Mouse (Mus musculus) ES-CJ7 (cell line): ENCODE results near the gene 1700018B08Rik.

Experiments used
- DNase-seq: peaks from one replicate; pipeline ENCODE4 v3.0.0; 2011; ENCODE audit warnings: low read depth, low spot score

The 1700018B08Rik gene

DNA sequence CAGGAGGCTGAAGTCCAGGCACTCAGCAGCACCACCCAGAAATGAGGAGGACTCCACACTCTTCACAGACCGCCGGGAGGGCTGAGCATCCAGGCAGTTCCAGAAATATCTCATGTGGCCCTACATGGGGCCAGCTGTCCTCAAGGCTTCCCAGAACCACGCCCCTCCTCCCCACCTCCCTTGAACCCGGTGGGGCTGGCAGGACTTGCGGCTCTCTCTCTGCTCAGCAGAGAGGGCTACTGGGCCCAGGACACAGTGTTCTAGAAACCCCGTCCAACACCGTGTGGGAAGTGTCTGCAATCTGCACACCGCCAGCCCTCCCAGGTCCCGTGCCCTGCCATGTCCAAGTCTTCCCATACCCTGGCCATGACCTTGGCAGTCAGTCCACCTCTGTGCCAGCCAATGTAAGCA, 18.8 kb upstream of the 1700018B08Rik start:
- DNase-seq, result no peak

DNA sequence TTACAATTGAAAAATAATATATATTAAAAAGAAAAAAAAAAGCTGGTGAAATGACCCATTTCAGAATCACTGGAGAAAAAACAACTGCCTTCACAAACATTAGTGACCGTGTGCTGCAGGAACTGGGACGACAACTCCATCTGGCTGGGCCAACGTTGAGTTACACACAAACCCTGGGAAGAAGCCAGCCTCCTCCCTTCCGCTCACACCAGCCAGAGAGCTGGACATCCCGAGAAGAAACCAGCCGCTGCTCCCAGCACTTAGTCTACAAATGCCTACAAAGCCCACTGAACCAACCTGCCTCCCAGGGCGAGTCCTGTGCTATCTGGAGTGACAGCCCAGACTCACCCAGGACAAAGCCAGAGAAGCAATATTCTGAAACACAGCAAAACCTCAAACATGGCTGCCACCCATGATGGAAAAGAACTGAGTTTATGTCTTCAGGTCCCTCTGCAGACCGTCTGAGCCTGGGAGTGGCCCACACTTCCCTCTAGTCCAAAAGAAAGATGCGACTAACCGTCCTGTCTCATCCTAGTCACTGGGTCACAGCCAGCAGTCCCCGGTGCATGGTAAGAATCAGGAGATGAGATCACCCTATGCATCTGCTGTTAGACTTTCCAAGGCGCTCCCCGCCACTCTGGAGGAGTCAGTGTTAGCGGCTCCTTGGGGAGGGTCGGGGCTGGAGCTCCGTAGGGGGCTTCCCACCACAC, 17.7 kb upstream of the 1700018B08Rik start:
- no peak for DNase-seq

DNA sequence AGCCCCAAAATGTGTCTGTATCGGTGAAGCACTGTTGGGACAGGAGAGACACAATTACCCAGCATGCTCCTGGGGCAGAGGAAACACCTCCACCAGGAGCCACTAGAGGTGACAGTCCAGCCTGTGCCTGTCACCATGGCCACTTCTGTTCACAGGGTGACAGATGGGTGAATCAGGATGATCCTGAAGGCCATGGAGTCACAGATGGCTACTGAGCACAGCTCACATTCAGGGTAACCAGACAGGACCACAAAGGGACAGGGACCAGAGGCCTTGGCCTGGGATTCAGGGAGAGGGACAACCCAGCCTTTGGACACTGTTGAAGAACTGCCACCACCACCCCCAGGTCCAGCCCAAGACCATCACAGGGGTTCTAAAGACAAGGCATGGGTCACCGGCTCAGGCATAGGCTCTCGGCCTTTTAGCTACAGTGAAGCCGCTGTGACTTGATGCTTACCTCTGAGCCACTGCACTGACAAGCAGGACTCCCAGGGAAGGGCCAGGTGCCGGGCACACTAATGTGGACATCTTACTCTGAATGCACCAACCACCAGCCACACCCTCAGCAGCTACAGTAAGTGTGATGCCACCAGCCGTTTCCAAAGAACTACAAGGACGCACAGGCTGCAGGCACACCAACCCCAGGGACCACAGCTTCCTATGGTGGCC, 16.4 kb upstream of the 1700018B08Rik start:
- DNase-seq, result no peak

- no peak for DNase-seq
Measured at GRCm38 (mm10) chr8:121559801-121560200, 15.7 kb upstream of the 1700018B08Rik start.

GRCm38 (mm10) chr8:121558538-121558937, 14.4 kb upstream of the 1700018B08Rik start:
- peak; percentile 59 for DNase-seq

- no peak for DNase-seq
Measured at GRCm38 (mm10) chr8:121557746-121558145, 13.6 kb upstream of the 1700018B08Rik start.

DNA sequence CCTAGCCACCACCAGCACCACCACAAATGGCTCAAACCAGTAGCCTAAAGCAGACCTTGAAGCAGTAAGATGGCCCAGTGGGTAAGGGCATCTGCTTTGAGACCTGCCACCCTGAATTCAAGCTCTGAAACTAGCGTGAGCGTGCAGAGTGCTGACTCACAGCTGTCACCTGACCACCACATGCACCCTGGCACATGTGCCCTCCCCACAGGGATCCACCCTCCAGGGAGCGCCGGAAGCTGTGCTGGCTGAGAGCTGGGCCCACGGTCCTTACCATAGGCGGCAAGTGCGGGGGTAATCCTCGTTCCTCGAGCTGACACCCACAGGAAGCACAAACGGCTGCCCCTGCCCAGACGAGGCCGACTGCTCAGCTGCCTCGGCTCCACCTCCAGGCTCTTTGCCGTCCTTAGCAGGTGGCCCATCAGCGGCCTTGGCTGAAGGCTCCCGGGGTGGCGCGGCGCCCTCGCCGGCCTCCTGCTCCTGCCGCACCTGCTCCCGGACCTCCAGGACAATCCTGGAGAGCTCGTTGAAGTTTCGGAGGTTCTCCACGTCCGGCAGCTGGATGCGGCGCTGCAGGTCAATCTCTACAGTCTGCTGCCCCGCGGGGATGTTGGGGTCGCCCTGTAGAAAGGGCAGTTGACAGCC, 9.8 kb upstream of the 1700018B08Rik start:
- no peak for DNase-seq

- no peak for DNase-seq
Measured at GRCm38 (mm10) chr8:121552506-121552905, 8.4 kb upstream of the 1700018B08Rik start.

DNA sequence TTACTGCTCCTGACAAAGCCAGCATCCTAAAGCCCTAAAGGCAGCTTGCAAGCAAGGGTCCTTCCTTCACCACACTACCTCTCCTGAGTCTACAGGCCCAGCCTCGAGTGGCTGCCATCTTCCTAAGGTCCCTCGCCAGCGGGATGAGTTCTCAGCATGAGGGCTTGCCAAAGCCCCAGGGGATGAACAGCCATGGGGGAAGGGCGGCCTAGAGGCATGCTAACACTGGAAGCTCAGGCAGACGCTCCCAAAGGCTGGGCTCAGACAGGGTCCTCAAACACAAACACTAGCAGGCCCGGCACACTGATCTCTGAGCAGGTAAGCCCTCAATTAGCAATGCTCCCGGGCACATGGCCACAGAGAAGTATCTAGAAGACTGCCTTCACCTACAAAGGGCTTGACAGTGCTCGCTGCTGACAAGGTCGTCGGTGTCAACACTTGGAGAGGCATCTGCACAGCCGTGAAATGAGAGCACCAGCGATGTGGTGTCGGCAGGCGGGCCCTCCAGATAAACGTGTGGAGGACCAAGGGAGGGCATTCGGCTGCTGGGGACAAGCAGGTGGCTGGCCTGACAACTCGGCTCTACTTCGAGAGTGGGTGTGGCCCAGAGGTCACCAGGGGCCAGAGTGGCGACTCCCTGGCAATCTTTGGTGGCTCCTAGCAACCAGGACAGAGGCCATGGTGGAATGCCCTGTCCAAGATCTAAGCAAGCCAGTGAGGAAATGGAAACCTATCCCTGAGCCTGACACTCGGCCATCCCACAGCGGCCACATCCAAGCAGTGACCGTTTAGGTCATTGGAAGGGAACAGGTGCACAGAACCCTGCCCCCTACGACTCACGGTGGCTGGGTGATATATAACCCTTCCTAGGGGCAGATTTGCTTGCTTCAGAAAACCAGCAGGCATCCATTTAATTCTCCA, 7.2 kb upstream of the 1700018B08Rik start:
- DNase-seq, result peak; percentile 55

GRCm38 (mm10) chr8:121550056-121550455, 5.9 kb upstream of the 1700018B08Rik start:
- DNase-seq, result no peak

- peak; percentile 88 for DNase-seq
Measured at GRCm38 (mm10) chr8:121547132-121547531, 3.0 kb upstream of the 1700018B08Rik start.

GRCm38 (mm10) chr8:121544936-121545335, 816 bp upstream of the 1700018B08Rik start:
- no peak for DNase-seq

DNA sequence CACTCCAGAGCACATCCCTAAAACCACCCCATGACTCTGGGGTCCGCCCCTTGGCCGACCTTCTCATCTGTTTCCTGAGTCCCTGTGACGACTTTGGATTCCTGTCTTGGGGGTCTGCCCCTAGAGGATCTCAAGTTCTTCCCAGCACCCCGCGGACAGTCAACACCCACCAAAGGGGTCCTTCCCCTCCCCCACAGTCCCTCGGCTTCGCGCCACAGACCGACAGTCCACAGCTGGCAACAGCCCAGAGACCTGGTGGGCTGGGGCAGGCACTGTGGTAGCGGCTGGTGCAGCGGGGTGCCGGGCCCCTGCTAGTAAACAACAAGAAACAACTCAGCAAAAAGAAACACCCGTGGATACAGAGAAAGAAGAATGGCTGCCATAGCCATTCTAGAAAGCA, 1.2 kb downstream of the 1700018B08Rik start:
- no peak for DNase-seq

GRCm38 (mm10) chr8:121541862-121542261, 2.3 kb downstream of the 1700018B08Rik start:
- DNase-seq, result peak; percentile 90

GRCm38 (mm10) chr8:121532381-121532780, 11.7 kb downstream of the 1700018B08Rik start:
- DNase-seq, result peak; percentile 74

- no peak for DNase-seq
Measured at GRCm38 (mm10) chr8:121530639-121531038, 13.5 kb downstream of the 1700018B08Rik start.

GRCm38 (mm10) chr8:121528790-121529189, 15.3 kb downstream of the 1700018B08Rik start:
- no peak for DNase-seq

DNA sequence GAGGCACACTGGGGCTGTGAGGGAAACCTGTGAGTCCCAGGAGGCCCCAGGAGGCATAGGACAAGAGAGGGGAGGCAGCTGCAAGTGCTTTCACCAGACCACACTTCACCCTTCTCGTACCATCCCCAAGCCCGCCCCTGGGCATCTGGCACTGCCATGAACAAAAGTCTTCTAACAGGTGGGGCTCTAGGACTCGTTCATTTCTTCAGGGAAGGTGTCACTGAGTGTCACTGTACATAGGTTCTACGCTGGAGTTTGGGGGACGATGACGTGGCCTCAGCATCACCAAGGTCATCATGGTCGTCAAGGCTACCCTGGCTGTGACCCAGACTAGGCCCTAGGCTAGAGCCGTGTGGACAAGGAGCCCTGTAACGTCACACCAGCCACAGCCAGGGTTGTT, 16.4 kb downstream of the 1700018B08Rik start:
- no peak for DNase-seq

- DNase-seq, result no peak
Measured at GRCm38 (mm10) chr8:121526811-121527550, 17.1 kb downstream of the 1700018B08Rik start.

GRCm38 (mm10) chr8:121525111-121525818, 18.9 kb downstream of the 1700018B08Rik start:
- no peak for DNase-seq
